Mouse (Mus musculus): ENCODE measurements around the gene Atrnl1. TPM values are rescaled to one million over a fixed set of nuclear protein-coding genes. Genes with fewer than 3 reads are reported as not detected.

Atrnl1 gene
- total RNA-seq, 4 experiments from 2014 or later: 13.7 to 16.1 (median 15.1) TPM

Small RNAs within 50 kb of the gene (microRNA-seq; reads per million reads assigned to microRNA genes)
- not detected for gene Mir5623

Other genes starting within 250 kb of the Atrnl1 start
- 1 to 10 TPM; 2.1 to 6.7 (median 5.4) TPM for gene Trub1, start 158.1 kb upstream of the Atrnl1 start, total RNA-seq (2022)